Mouse (Mus musculus) lung, postnatal 0 days (tissue): ENCODE measurements around the gene Gmds.

ENCODE experiments used
- CTCF ChIP-seq: IDR thresholded peaks from 2 replicates; pipeline ENCODE4 v1.5.1; 2016; ENCODE audit warnings: antibody characterized with exemption, mild to moderate bottlenecking
- EP300 ChIP-seq: IDR thresholded peaks from 2 replicates; pipeline ENCODE4 v1.6.1; 2016; ENCODE audit warnings: antibody characterized with exemption, mild to moderate bottlenecking, control low read depth

GRCm38 (mm10) chr13:31955171-31955570 lies 383.4 kb downstream of the Gmds start:
- TF ChIP-seq CTCF (no peak), EP300 (no peak)
